Mouse (Mus musculus) neural tube, embryonic 14.5 days (tissue): ENCODE measurements around the gene Zfp335. TPM values are rescaled to one million over a fixed set of nuclear protein-coding genes. Genes with fewer than 3 reads are reported as not detected.

Experiments
- ATAC-seq: fragments of 200-750 bp; cut with Nextera tagmentation; 2 replicates; pipeline ENCODE4 v1.8.0; 2017; ENCODE audit warnings: low read depth, mild to moderate bottlenecking, moderate TSS enrichment, moderate library complexity
- H3K27ac ChIP-seq: fragments of 300-500 bp; sonication (generic); 2 replicates; pipeline ENCODE4 v1.5.1; 2014; ENCODE audit warnings: low read depth, mild to moderate bottlenecking, control low read depth, low read length, moderate library complexity, mixed read lengths
- H3K27me3 ChIP-seq: fragments of 300-500 bp; sonication (generic); 2 replicates; pipeline ENCODE4 v1.6.1; 2014; ENCODE audit warnings: low read length; ENCODE audit not compliant: control insufficient read depth, insufficient read depth
- H3K36me3 ChIP-seq: fragments of 300-500 bp; sonication (generic); 2 replicates; pipeline ENCODE4 v1.6.1; 2014; ENCODE audit warnings: low read length, mixed read lengths; ENCODE audit not compliant: control insufficient read depth, insufficient read depth
- H3K4me1 ChIP-seq: fragments of 300-500 bp; sonication (generic); 2 replicates; pipeline ENCODE4 v1.6.1; 2014; ENCODE audit warnings: low read length; ENCODE audit not compliant: control insufficient read depth, insufficient read depth
- H3K4me2 ChIP-seq: fragments of 300-500 bp; sonication (generic); 2 replicates; pipeline ENCODE4 v1.6.1; 2014; ENCODE audit warnings: mild to moderate bottlenecking, low read depth, low read length, control low read depth
- H3K4me3 ChIP-seq: fragments of 300-500 bp; sonication (generic); 2 replicates; pipeline ENCODE4 v1.5.1; 2014; ENCODE audit warnings: low read depth, low read length, control low read depth, mixed read lengths
- H3K9ac ChIP-seq: fragments of 300-500 bp; sonication (generic); replicated peaks from 2 replicates; pipeline ENCODE4 v1.6.1; 2014; ENCODE audit warnings: low read depth, mild to moderate bottlenecking, control low read depth, low read length, mixed read lengths
- H3K9me3 ChIP-seq: fragments of 300-500 bp; sonication (generic); 2 replicates; pipeline ENCODE4 v1.6.1; 2016; ENCODE audit warnings: low read length; ENCODE audit not compliant: control insufficient read depth
- WGBS: fragments of 180-500 bp; shearing (Covaris S2); extraction: QIAGEN DNeasy Blood & Tissue Kit; methylation state at CpG from one replicate; pipeline ENCODE4 v1.1.7; 2014; 5-methylcytosine and 5-hydroxymethylcytosine counted together
- polyA plus RNA-seq: library from polyadenylated mRNA; unstranded; fragments of >200 nt; fragmentation: Nextera tagmentation; extraction: Ambion mirVana; gene quantifications from 2 replicates; pipeline ENCODE4 v1.2.1, GENCODE M21; 2014

Zfp335 gene
- polyA plus RNA-seq, 1 experiment from 2014 or later = 14.3 TPM

DNA sequence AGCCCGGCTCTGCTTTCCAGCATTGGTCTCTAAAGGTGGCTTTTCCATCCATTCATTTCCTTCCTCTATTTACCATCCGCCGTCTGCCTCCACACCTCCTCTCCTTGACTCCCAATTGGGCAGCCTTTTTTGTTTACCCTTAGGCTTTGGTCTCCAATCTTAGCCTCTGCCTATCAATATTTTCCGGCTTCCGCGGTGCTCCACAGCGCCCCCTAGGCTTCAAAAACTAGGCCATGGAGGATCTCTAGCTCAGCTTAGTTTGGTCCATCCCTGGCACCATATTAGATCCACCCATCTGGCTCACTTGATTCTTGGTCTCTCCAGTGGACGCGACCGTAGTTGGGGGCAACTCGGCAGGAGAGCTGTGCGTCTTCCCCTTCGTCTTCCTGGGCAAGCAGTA, 38.9 kb upstream of the Zfp335 start:
- H3K9ac ChIP-seq = no peak overlapping the region
- no peaks in the 10 kb centered on the region for H3K36me3 ChIP-seq
- no peaks in the 10 kb centered on the region for H3K9me3 ChIP-seq
- H3K4me3 ChIP-seq = no peak overlapping the region
- H3K4me2 ChIP-seq = no peak overlapping the region
- ATAC-seq = no peak
- H3K27ac ChIP-seq = no peak overlapping the region
- peaks cover 31% of the 10 kb centered on the region for H3K27me3 ChIP-seq
- WGBS = 29% methylated on average over 13 of the region's 13 CpGs
- no peaks in the 10 kb centered on the region for H3K4me1 ChIP-seq

- no peak overlapping the region; the same call in 1 of the 2 replicates for H3K4me3 ChIP-seq
- no peaks in the 10 kb centered on the region for H3K36me3 ChIP-seq
- H3K4me1 ChIP-seq = no peaks in the 10 kb centered on the region
- 5% methylated on average over 25 of the region's 25 CpGs for whole genome bisulfite sequencing
- H3K9ac ChIP-seq = no peak overlapping the region
- no peaks in the 10 kb centered on the region for H3K9me3 ChIP-seq
- H3K27me3 ChIP-seq = peaks cover 31% of the 10 kb centered on the region
- H3K27ac ChIP-seq = no peak overlapping the region
- no peak for ATAC-seq
- peak overlapping the region; percentile 31 for H3K4me2 ChIP-seq
These were observed 37.4 kb upstream of the Zfp335 start for GRCm38 (mm10) chr2:164948962-164949361.

DNA sequence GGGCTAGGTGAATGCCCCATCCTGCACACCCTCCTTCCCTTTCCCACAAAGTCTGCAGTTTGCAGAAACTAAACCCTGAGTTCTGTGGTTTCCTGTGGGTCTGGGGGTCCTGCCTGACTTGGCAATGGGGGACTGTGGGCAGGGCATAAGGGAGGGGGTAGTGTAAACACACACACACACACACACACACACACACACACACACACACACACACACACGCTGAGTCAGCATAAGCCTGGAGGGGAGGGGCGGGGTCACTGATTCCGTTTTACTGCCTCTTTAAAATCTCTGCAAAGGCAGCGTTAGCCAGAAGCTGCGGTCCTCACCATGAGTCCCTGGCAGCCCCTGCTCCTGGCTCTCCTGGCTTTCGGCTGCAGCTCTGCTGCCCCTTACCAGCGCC, 36.4 kb upstream of the Zfp335 start:
- no peak for ATAC-seq
- 7% methylated on average over 7 of the region's 7 CpGs for WGBS
- peaks cover 31% of the 10 kb centered on the region for H3K27me3 ChIP-seq
- no peaks in the 10 kb centered on the region for H3K36me3 ChIP-seq
- no peak overlapping the region for H3K9ac ChIP-seq
- no peak overlapping the region for H3K4me2 ChIP-seq
- H3K4me3 ChIP-seq = no peak overlapping the region
- no peaks in the 10 kb centered on the region for H3K4me1 ChIP-seq
- H3K27ac ChIP-seq = no peak overlapping the region
- no peaks in the 10 kb centered on the region for H3K9me3 ChIP-seq

DNA sequence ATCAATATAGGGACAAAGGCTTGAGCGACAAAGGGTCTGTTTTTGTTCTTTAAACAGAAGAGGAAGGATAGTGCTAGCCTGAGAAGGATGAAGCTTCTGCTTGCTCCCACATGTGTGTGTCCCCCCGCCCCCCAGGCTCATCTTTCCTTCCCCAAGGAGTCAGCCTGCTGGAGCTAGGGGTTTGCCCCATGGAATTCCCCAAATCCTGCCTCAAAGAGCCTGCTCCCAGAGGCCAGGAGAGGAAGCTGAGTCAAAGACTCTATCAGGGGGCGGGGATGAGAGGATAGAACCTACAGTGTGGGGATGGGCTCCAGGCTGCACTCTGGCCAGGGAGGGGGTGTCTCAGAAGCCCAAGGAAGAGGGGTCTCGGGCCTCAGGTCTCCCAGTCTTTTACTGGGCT, 35.9 kb upstream of the Zfp335 start:
- no peak overlapping the region for H3K4me2 ChIP-seq
- no peak overlapping the region for H3K9ac ChIP-seq
- no peak overlapping the region for H3K27ac ChIP-seq
- no peaks in the 10 kb centered on the region for H3K4me1 ChIP-seq
- H3K4me3 ChIP-seq = no peak overlapping the region
- H3K27me3 ChIP-seq = peaks cover 31% of the 10 kb centered on the region
- H3K9me3 ChIP-seq = no peaks in the 10 kb centered on the region
- WGBS = 28% methylated on average over 4 of the region's 4 CpGs
- no peaks in the 10 kb centered on the region for H3K36me3 ChIP-seq
- no peak for ATAC-seq

GRCm38 (mm10) chr2:164942692-164943290, 31.2 kb upstream of the Zfp335 start:
- no peak overlapping the region for H3K4me3 ChIP-seq
- H3K4me2 ChIP-seq = no peak overlapping the region
- peaks cover 21% of the 10 kb centered on the region for H3K4me1 ChIP-seq
- H3K9me3 ChIP-seq = no peaks in the 10 kb centered on the region
- ATAC-seq = no peak
- peaks cover 4% of the 10 kb centered on the region; the same call in 1 of the 2 replicates for H3K27me3 ChIP-seq
- no peak overlapping the region for H3K9ac ChIP-seq
- H3K27ac ChIP-seq = no peak overlapping the region
- no peaks in the 10 kb centered on the region for H3K36me3 ChIP-seq
- WGBS = 23% methylated on average over 5 of the region's 5 CpGs

DNA sequence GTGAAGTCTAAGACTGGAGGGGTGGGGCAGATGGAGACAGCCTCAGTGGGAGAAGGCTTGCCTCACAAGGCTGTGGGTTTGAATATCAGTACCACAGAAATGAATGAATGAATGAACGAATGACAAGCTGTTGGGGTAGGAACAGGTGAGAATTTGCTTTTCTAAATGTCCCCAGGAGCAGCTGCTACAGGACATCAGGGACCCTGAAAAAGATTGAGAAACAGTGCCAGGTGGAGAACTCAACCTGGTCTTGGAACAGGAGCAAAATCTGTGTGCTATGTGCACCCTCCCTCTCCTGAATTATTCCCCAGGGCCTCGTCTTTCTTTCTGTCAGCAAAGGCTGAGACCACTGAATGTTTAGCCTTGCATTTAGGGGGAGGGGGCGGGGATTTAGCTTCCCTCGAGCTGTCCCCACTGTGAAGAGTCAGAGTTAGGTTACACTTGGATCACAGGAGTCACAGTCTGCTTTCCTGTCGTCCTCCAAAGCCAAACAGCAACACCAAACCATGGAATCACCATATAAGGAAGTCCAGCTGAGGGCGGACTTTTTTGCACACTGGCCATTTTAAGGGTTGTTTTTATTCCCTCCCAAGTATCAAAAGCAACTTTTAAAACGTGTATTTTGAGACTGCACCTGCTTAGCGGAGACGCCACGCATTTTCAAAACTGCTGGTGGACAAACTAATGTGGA, 28.7 kb upstream of the Zfp335 start, which contains the start of gene Mmp9:
Mmp9 (plus strand) TSS at position 641 of the 691 bp plus-strand sequence.
- Histone ChIP-seq H3K4me1 (peaks cover 21% of the 10 kb centered on the region), H3K27ac (peak within 1 kb of the TSS; percentile 87), H3K4me2 (no peak within 1 kb of the TSS; the same call in 1 of the 2 replicates), H3K36me3 (no peaks in the 10 kb centered on the region), H3K9me3 (no peaks in the 10 kb centered on the region), H3K27me3 (no peaks in the 10 kb centered on the region), H3K4me3 (no peak within 1 kb of the TSS), H3K9ac (no peak within 1 kb of the TSS)
- 29% methylated on average over 10 of the region's 10 CpGs for WGBS
- ATAC-seq = no peak

- H3K9ac ChIP-seq = peak overlapping the region; percentile 53
- under 1% methylated on average over 11 of the region's 11 CpGs for WGBS
These were observed 27.5 kb upstream of the Zfp335 start for GRCm38 (mm10) chr2:164939106-164939505.

DNA sequence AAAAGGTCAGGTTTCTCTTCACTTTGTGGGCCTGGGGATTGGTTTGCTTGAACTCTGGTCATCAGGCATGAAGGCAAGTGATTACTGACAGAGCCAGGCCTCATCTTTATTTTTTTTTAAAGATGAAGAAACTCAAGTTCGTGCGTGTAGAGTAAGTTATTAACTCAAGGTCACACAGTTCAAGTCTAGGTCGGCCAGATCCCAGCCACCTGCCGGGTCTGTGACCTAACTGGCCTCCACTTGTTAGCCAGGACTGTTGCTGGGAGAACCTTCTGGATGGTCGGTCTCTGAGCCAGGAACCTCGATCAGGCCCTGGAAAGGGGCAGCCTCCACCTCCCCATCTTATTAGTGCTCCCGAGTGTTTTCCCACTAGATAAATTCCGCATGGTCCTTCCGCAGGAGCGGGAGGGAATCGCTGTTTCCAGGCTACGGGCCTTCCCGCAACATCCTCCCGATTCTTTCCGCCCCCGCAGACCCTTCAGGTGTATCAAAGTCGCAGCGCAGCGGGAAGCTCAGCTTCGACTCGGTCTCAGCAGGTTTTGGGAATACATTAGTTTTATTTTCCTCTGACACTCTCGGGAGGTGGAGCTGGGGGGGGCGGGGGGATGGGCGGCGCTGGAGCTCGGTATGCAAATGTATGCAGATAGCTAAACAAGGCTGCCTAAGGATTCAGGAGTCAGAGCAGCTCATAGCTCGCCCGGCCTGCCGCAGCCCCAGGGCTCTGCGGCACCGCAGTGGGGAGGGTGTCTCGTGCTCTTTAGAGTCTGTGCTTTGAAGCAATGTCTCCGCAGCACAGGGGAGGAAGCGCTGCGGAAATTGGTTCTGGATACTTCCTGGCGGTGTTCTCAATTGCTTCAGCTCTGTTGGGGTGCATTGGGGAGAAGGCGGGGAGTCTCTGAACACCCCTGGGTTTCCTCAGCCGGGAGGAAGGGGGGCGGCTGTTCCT, 26.9 kb upstream of the Zfp335 start:
- peak overlapping the region; percentile 87 for H3K27ac ChIP-seq
- 2% methylated on average over 39 of the region's 39 CpGs for WGBS
- H3K36me3 ChIP-seq = no peaks in the 10 kb centered on the region
- H3K4me2 ChIP-seq = peak overlapping the region; percentile 69
- H3K9ac ChIP-seq = peak overlapping the region; percentile 53
- no peaks in the 10 kb centered on the region for H3K9me3 ChIP-seq
- peaks cover 21% of the 10 kb centered on the region for H3K4me1 ChIP-seq
- no peaks in the 10 kb centered on the region for H3K27me3 ChIP-seq
- H3K4me3 ChIP-seq = peak overlapping the region; percentile 22
- peak; percentile 93 for ATAC-seq

More at GRCm38 (mm10) chr2:164939106-164939505, 27.5 kb upstream of the Zfp335 start:
- peak; percentile 64 for ATAC-seq
- Histone ChIP-seq H3K27ac (peak overlapping the region; percentile 87), H3K4me1 (peaks cover 21% of the 10 kb centered on the region), H3K36me3 (no peaks in the 10 kb centered on the region), H3K4me3 (peak overlapping the region; percentile 22), H3K4me2 (peak overlapping the region; percentile 69), H3K27me3 (no peaks in the 10 kb centered on the region), H3K9me3 (no peaks in the 10 kb centered on the region)
